Mouse (Mus musculus) kidney, embryonic 15.5 days (tissue): Measurements from ENCODE around the gene Mfsd4a. TPM values are rescaled to one million over a fixed set of nuclear protein-coding genes. Genes with fewer than 3 reads are reported as not detected.

Experiments
- ATAC-seq: fragments of 200-750 bp; cut with Nextera tagmentation; replicated peaks from 2 replicates; pipeline ENCODE4 v1.8.0; 2017; ENCODE audit warnings: moderate TSS enrichment; ENCODE audit not compliant: low FRiP score
- H3K27ac ChIP-seq: fragments of 300-500 bp; sonication (generic); 2 replicates; pipeline ENCODE4 v1.5.1; 2015; ENCODE audit warnings: mild to moderate bottlenecking, inconsistent platforms
- H3K27me3 ChIP-seq: fragments of 300-500 bp; sonication (generic); 2 replicates; pipeline ENCODE4 v1.6.1; 2015; ENCODE audit warnings: inconsistent platforms
- H3K36me3 ChIP-seq: fragments of 300-500 bp; sonication (generic); 2 replicates; pipeline ENCODE4 v1.6.1; 2015; ENCODE audit warnings: inconsistent platforms
- H3K4me1 ChIP-seq: fragments of 300-500 bp; sonication (generic); 2 replicates; pipeline ENCODE4 v1.6.1; 2015; ENCODE audit warnings: inconsistent platforms
- H3K4me2 ChIP-seq: fragments of 300-500 bp; sonication (generic); 2 replicates; pipeline ENCODE4 v1.6.1; 2015; ENCODE audit warnings: moderate library complexity, mild to moderate bottlenecking, inconsistent platforms
- H3K4me3 ChIP-seq: fragments of 300-500 bp; sonication (generic); replicated peaks from 2 replicates; pipeline ENCODE4 v1.5.1; 2015; ENCODE audit warnings: mild to moderate bottlenecking, inconsistent platforms
- H3K9ac ChIP-seq: fragments of 300-500 bp; sonication (generic); 2 replicates; pipeline ENCODE4 v1.6.1; 2015; ENCODE audit warnings: mild to moderate bottlenecking, inconsistent platforms
- H3K9me3 ChIP-seq: fragments of 300-500 bp; sonication (generic); replicated peaks from 2 replicates; pipeline ENCODE4 v1.6.1; 2016; ENCODE audit warnings: inconsistent platforms
- WGBS: fragments of 180-500 bp; shearing (Covaris S2); methylation state at CpG from one replicate; pipeline ENCODE4 v1.1.7; 2015; ENCODE audit warnings: mixed read lengths; 5-methylcytosine and 5-hydroxymethylcytosine counted together
- polyA plus RNA-seq: library from polyadenylated mRNA; unstranded; fragments of >200 nt; fragmentation: Nextera tagmentation; extraction: Ambion mirVana; gene quantifications from 2 replicates; pipeline ENCODE4 v1.2.1, GENCODE M21; 2015

The Mfsd4a gene
- 15.6 and 15.8 TPM in 2 replicates for polyA plus RNA-seq

DNA sequence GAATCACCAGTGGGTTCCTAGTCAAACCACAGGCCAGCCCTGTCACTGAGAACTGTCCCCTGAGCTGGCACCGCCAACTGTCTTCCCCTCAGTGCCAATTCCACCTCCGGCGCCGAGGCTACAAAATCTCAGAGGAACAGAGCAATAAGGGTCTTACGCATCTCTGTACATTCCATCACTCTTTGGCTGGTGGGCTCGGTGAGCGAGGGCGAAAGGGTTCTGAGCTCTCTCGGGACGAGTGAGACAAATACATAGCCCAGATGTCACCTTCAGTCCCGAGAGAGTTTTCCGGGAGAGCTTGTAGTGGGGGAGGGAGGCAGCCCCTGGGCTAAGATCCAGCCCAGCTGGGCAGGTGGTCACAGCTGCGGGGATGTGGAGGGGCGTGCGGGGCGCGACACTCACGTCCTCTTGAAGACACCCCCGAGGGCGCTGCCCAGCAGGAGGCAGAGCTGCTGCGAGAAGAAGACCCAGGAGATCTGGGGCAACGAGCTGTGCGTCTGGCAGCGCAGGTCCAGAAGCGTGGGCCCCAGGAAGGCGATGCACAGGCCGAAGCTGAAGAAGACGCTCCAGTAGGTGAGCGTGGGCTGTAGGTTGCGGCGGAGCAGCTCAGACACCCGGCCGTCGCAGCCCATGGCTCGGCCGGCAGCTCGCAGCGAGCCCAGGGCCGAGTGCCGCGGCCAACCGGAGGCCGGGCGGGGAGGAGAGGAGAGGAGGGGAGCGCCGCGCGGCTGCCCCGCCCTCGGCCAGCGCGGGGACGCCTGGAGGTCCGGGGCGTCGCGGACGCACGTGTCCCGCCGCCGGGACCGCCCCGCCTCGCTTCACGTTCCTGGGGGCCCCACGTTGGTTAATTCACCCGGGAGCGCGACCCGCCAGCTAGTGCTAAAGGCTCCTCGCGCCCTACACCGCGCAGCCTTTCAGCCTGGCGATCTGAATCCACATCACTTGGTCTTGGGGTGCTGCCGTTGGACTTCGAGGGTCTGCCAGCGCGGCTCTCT lies at the start of gene Mfsd4a:
TSS of gene Mfsd4a (minus strand) at position 802 of the 995 bp plus-strand sequence.
- Histone ChIP-seq H3K9me3 (no peaks in the 10 kb centered on the region), H3K4me1 (peaks cover 21% of the 10 kb centered on the region), H3K9ac (peak within 1 kb of the TSS; percentile 48), H3K27me3 (peaks cover 52% of the 10 kb centered on the region), H3K4me2 (peak within 1 kb of the TSS; percentile 94), H3K27ac (no peak within 1 kb of the TSS), H3K4me3 (peak within 1 kb of the TSS; percentile 49), H3K36me3 (no peaks in the 10 kb centered on the region)
- 3% methylated on average over 63 of the region's 80 CpGs for WGBS
- ATAC-seq: peak; percentile 88

DNA sequence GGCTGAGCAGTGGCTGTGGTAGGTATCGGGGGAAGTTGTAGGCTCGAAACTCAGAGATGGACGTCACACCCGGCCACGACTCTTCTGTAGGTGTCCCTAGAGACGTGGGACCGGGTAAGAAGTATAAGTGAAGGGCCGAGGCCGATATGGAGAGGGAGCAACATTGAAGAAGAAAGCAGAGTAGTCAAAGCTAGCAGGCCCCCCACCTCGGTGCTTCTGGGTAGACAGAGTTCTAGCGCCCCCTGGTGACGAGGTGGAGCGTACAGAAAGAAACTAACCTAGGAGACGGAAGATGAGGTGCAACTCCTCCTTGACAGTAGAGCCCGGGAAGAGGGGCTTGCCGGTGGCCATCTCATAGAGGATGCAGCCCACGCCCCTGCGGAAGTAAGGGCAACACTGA lies 48.7 kb upstream of the Mfsd4a start:
- no peak overlapping the region for H3K4me3 ChIP-seq
- no peak overlapping the region for H3K9ac ChIP-seq
- H3K27ac ChIP-seq: no peak overlapping the region
- H3K36me3 ChIP-seq: 0 out of 2 replicates have a peak, but pooled peaks cover 10% of the 10 kb centered on the region
- H3K4me2 ChIP-seq: no peak overlapping the region
- no peaks in the 10 kb centered on the region for H3K4me1 ChIP-seq
- H3K9me3 ChIP-seq: no peaks in the 10 kb centered on the region
- ATAC-seq: no peak
- WGBS: 40% methylated on average over 18 of the region's 18 CpGs
- H3K27me3 ChIP-seq: no peaks in the 10 kb centered on the region

DNA sequence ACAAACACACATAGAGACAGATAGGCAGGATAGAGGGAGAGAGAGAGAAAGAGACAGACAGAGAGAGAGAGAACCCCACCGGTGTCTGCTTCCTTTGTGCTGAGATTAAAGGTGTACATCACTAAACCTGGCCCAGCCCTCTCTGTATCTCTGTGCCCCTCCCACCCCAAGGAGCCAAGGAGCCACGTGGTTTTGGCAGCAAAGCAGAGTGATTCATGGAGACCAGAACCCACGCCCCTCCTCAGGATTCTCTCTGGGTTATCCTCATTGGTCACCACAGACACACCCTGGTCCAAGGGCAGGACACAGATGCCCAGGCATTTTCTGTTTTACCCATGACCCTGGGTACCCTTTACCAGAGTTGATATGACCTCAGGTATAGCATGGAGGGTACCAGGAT lies 45.2 kb upstream of the Mfsd4a start:
- Histone ChIP-seq H3K9ac (no peak overlapping the region), H3K27me3 (no peaks in the 10 kb centered on the region), H3K4me1 (no peaks in the 10 kb centered on the region), H3K4me2 (no peak overlapping the region), H3K9me3 (no peaks in the 10 kb centered on the region), H3K27ac (no peak overlapping the region), H3K36me3 (no peaks in the 10 kb centered on the region), H3K4me3 (no peak overlapping the region)
- WGBS: 45% methylated on average over 3 of the region's 3 CpGs
- ATAC-seq: 0 out of 2 replicates have a peak, but pooled peaks have one; percentile 40

DNA sequence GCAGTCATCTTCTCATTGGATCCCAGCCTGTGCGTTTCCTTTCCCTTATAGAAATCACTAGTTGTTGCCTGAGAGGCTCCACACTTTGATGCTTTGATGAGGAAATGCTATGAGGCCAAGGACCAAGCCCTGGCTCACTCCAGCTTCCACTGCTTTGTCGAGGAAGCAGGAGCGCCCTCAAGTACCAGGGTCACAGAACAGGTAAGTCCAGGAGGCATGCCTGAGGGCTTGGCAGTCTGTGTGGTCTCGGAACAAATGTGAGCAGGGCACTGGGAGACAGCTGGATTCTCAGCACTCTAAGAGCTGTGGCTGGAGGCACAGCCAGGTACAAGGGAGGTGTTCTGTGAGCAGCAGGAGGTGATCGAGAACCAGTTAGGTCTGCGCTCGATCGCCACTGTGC lies 44.6 kb upstream of the Mfsd4a start:
- H3K9ac ChIP-seq: no peak overlapping the region
- no peak overlapping the region for H3K4me3 ChIP-seq
- H3K4me1 ChIP-seq: no peaks in the 10 kb centered on the region
- H3K4me2 ChIP-seq: no peak overlapping the region
- H3K27ac ChIP-seq: no peak overlapping the region
- H3K27me3 ChIP-seq: no peaks in the 10 kb centered on the region
- H3K9me3 ChIP-seq: no peaks in the 10 kb centered on the region
- no peaks in the 10 kb centered on the region for H3K36me3 ChIP-seq
- WGBS: 76% methylated on average over 8 of the region's 8 CpGs
- no peak for ATAC-seq

DNA sequence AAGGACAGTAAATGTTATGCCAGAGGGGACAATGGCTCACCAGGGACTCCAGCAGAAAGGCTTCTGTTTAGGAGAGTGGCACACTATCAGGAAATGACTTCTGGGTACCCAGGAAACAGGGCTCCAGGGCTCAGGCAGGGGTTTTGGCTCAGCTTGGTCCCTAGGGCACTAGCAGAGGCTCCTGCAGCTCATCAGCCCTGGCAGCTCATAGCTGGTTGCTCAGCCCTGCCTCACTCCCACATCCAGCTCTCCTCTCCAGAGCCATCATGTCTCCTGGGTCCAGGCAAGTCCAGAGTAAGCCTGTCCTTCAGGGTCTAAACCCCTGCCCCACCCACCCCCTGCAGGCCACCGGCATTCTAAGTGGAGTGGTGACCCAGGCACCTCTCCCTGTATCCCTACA lies 43.5 kb upstream of the Mfsd4a start:
- ATAC-seq: no peak
- H3K27ac ChIP-seq: no peak overlapping the region
- no peaks in the 10 kb centered on the region for H3K27me3 ChIP-seq
- no peak overlapping the region for H3K9ac ChIP-seq
- H3K9me3 ChIP-seq: no peaks in the 10 kb centered on the region
- H3K4me2 ChIP-seq: no peak overlapping the region
- WGBS: 58% methylated on average over 1 of the region's 1 CpGs
- H3K4me1 ChIP-seq: no peaks in the 10 kb centered on the region
- H3K36me3 ChIP-seq: no peaks in the 10 kb centered on the region
- no peak overlapping the region for H3K4me3 ChIP-seq

DNA sequence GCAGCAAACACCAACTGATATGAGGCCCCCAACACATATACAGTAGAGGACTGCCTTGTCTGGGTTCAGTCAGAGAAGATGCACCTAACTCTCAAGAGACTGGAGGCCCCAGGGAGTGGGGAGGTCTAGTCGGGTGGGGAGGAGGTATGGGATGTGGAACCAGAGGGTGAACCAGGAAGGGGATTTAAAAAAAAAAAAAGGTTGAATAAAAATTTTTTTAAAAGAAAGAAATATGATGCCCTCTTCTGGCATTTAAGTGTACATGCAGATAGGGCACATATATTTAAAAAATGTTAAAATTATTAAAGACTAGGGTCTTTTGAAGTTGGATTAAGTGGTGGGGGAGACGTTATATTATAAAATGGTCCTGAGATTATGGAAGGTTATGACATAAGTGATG lies 41.5 kb upstream of the Mfsd4a start:
- ATAC-seq: no peak
- no peaks in the 10 kb centered on the region for H3K36me3 ChIP-seq
- H3K27ac ChIP-seq: no peak overlapping the region
- H3K4me1 ChIP-seq: no peaks in the 10 kb centered on the region
- H3K4me2 ChIP-seq: no peak overlapping the region
- no peaks in the 10 kb centered on the region for H3K9me3 ChIP-seq
- 67% methylated on average over 2 of the region's 2 CpGs for WGBS
- H3K9ac ChIP-seq: no peak overlapping the region
- no peak overlapping the region for H3K4me3 ChIP-seq
- no peaks in the 10 kb centered on the region for H3K27me3 ChIP-seq

DNA sequence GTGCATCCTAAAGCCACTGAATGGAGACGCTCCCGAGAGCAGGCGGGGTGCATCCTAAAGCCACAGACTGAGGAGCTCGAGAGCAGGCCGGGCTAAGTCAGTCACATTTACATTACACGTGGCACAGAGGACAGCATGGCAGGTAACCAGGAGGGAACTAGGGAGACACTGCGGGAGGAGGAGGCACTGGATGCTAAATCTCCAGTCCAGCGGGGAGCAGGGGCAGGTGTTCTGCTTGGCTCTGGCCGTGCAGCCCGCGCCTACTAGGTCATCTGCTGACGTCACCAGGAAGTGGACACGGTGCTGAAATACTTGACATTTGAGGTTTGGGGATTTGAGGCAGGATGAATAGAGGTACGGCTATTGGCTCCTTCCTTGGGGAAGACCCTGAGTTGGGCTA lies 36.5 kb upstream of the Mfsd4a start:
- no peak overlapping the region for H3K27ac ChIP-seq
- no peak overlapping the region for H3K4me3 ChIP-seq
- 71% methylated on average over 14 of the region's 14 CpGs for WGBS

DNA sequence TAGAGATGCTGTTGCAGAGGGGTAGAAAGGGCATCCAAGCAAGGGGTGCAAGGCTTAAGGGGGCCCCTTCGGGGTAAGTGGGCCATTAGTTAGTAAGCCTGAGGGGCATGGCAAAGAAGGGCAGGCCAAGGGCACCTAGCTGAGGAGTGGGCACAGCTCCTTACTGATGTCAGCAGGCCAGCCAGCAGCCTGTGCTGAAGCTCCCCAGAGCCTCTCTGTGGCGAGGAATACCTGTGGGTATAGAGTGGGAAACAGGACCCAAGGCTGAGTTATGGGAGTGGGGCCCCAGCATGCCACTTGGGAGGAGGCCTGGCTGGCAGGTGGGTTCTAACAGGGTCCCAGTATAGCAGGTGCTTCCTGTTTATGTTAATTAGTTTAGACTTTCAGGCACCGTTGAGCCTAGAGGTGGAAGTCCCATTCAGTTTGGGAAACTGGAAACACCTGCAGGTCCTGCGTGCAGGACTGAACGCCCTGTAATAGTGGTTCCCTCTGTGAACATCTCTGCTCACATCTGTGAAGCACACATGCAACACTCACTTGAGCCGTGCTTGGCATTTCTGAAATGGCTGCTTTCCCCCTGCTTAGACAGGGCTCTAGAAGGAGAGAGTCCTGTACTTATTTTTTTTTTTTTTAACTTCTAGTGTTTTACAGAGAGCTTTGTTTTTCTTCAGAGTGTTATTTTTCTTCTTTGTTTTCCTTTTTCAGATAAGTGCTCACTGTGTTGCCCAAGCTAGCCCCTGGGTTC lies 34.3 kb upstream of the Mfsd4a start:
- H3K27ac ChIP-seq: peak overlapping the region; percentile 41; the same call in 1 of the 2 replicates
- H3K27me3 ChIP-seq: no peaks in the 10 kb centered on the region
- no peaks in the 10 kb centered on the region for H3K9me3 ChIP-seq
- H3K9ac ChIP-seq: no peak overlapping the region
- peak; percentile 58; the same call in 1 of the 2 replicates for ATAC-seq
- H3K4me3 ChIP-seq: no peak overlapping the region
- no peaks in the 10 kb centered on the region for H3K4me1 ChIP-seq
- no peaks in the 10 kb centered on the region for H3K36me3 ChIP-seq
- 65% methylated on average over 6 of the region's 6 CpGs for WGBS
- no peak overlapping the region for H3K4me2 ChIP-seq

More for the DNA sequence above, 36.5 kb upstream of the Mfsd4a start:
- Histone ChIP-seq H3K4me1 (no peaks in the 10 kb centered on the region), H3K27me3 (no peaks in the 10 kb centered on the region), H3K9me3 (no peaks in the 10 kb centered on the region), H3K36me3 (no peaks in the 10 kb centered on the region), H3K9ac (no peak overlapping the region), H3K4me2 (no peak overlapping the region)
- ATAC-seq: no peak

DNA sequence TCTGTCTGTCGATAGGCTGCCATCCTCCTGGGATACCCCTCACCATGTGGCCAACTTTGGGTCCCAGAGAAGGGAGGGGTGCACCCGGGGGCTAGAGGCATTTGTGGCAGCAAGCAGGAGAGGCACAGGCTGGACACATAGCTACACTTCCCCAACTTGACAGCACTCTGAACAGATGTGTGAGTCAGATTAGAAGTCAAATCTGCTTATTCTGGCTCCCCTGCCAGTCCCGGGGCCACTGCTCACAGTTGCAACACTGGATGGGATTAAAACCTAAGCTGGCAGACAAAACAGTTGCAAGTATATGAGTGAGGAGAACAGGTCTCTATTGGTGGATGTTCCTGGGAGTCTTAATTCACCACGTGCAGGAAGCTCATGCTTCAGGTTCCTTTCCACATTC lies 31.9 kb upstream of the Mfsd4a start:
- no peaks in the 10 kb centered on the region for H3K9me3 ChIP-seq
- no peak overlapping the region for H3K27ac ChIP-seq
- no peaks in the 10 kb centered on the region for H3K36me3 ChIP-seq
- H3K4me3 ChIP-seq: no peak overlapping the region
- no peaks in the 10 kb centered on the region for H3K27me3 ChIP-seq
- 72% methylated on average over 4 of the region's 4 CpGs for WGBS
- H3K4me2 ChIP-seq: no peak overlapping the region
- no peak for ATAC-seq
- 0 out of 2 replicates have a peak, but pooled peaks cover 5% of the 10 kb centered on the region for H3K4me1 ChIP-seq
- H3K9ac ChIP-seq: no peak overlapping the region

DNA sequence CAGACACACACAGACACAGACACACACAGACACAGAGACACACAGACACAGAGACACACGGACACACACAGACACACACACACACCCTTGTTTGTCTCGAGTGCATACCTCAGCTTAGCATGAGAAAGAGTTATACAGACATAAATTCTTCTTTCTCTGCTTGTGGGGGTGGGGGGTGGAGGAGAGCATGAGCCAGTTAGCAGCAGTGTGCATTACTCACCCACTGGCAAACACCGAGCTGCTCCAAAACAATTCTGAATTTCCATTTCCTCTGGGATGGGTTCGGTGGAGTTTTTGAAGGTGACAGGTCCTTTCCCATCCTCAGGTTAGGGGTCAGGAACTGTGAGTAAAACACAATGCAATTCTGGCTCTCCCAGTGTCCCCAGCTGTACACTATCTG lies 31.2 kb upstream of the Mfsd4a start:
- ATAC-seq: no peak
- WGBS: 67% methylated on average over 4 of the region's 4 CpGs
- 0 out of 2 replicates have a peak, but pooled peaks cover 5% of the 10 kb centered on the region for H3K4me1 ChIP-seq
- no peak overlapping the region for H3K9ac ChIP-seq
- no peak overlapping the region for H3K4me2 ChIP-seq
- H3K36me3 ChIP-seq: no peaks in the 10 kb centered on the region
- no peak overlapping the region for H3K4me3 ChIP-seq
- no peaks in the 10 kb centered on the region for H3K27me3 ChIP-seq
- H3K27ac ChIP-seq: no peak overlapping the region
- H3K9me3 ChIP-seq: no peaks in the 10 kb centered on the region

DNA sequence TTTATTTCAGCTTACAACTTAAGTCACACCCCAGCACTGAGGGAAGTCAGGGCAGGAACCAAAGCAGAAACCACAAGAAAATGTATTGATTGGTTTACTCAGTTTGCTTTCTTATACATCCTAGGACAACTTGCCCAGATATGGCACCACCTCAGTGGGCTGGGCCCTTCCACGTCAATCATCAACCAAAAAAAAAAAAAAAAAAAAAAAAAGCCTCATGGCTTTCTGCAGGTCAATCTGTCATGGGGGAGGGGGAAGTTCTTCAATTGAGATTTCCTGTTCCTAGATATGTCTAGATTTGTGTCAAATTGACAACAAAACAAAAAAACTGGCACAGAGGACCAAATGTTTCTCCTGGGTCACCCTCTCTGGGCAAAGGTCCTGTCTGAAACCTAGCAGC lies 30.2 kb upstream of the Mfsd4a start:
- Histone ChIP-seq H3K27me3 (no peaks in the 10 kb centered on the region), H3K4me1 (0 out of 2 replicates have a peak, but pooled peaks cover 5% of the 10 kb centered on the region), H3K4me3 (no peak overlapping the region), H3K9me3 (no peaks in the 10 kb centered on the region), H3K4me2 (no peak overlapping the region), H3K27ac (no peak overlapping the region), H3K36me3 (no peaks in the 10 kb centered on the region), H3K9ac (no peak overlapping the region)
- 56% methylated on average over 1 of the region's 1 CpGs for WGBS
- no peak for ATAC-seq
